Mouse (Mus musculus) liver, postnatal 0 days (tissue): ENCODE results near the gene Cldn24.

ENCODE experiments used
- CTCF ChIP-seq: sonication (generic); IDR thresholded peaks from 2 replicates; pipeline ENCODE4 v1.5.1; 2016; ENCODE audit warnings: antibody characterized with exemption, low read depth
- EP300 ChIP-seq: IDR thresholded peaks from 2 replicates; pipeline ENCODE4 v1.6.1; 2016; ENCODE audit warnings: antibody characterized with exemption, low read depth, mild to moderate bottlenecking

GRCm38 (mm10) chr8:47821843-47822242 is at the start of gene Cldn24:
- no peak for TF ChIP-seq CTCF
- no peak for TF ChIP-seq EP300
